Mouse (Mus musculus) midbrain, embryonic 10.5 days (tissue): Measurements from ENCODE around the gene Pex5l. TPM values are rescaled to one million over a fixed set of nuclear protein-coding genes. Genes with fewer than 3 reads are reported as not detected.

Source experiments
- DNase-seq: peaks from one replicate; pipeline ENCODE4 v3.0.0-alpha.2; 2017; ENCODE audit warnings: low spot score
- H3K27ac ChIP-seq: fragments of 300-500 bp; sonication (generic); replicated peaks from 2 replicates; pipeline ENCODE4 v1.5.1; 2016; ENCODE audit warnings: mild to moderate bottlenecking
- H3K27me3 ChIP-seq: fragments of 300-500 bp; sonication (generic); 2 replicates; pipeline ENCODE4 v1.6.1; 2016; ENCODE audit warnings: low read depth, mild to moderate bottlenecking; ENCODE audit not compliant: poor library complexity, severe bottlenecking
- H3K36me3 ChIP-seq: fragments of 300-500 bp; sonication (generic); 2 replicates; pipeline ENCODE4 v1.6.1; 2016; ENCODE audit warnings: mild to moderate bottlenecking, moderate library complexity
- H3K4me1 ChIP-seq: fragments of 300-500 bp; sonication (generic); 2 replicates; pipeline ENCODE4 v1.6.1; 2016
- H3K4me3 ChIP-seq: fragments of 300-500 bp; sonication (generic); 2 replicates; pipeline ENCODE4 v1.5.1; 2016; ENCODE audit warnings: mild to moderate bottlenecking, moderate library complexity
- H3K9me3 ChIP-seq: fragments of 300-500 bp; sonication (generic); replicated peaks from 2 replicates; pipeline ENCODE4 v1.6.1; 2016; ENCODE audit warnings: mild to moderate bottlenecking
- WGBS: fragments of 180-500 bp; shearing (Covaris S2); methylation state at CpG from one replicate; pipeline ENCODE4 v1.1.7; 2016; 5-methylcytosine and 5-hydroxymethylcytosine counted together
- polyA plus RNA-seq: library from polyadenylated mRNA; unstranded; fragments of >200 nt; fragmentation: Nextera tagmentation; extraction: Ambion mirVana; gene quantifications from 2 replicates; pipeline ENCODE4 v1.2.1, GENCODE M21; 2016

The Pex5l gene
- polyA plus RNA-seq, 1 experiment from 2014 or later, result 0.77 TPM

DNA sequence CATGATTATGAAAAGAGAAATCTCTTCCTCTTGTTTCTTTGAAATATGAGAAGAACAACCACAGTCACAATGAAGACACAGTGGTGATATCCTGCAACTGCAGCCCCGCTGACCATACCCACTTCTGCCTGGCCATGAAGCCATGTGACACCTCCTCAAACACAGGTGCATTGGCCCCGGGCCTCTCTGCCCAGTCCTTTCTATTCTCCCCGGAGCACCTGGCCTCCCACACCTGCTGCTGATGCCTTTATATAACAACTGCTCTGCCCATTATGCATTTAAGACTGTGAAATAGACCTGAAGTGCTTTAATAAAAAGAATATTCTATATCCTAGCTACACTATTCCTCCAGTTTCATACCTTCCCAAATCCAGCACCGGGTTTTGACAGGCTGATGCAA lies 54.8 kb downstream of the Pex5l start:
- Histone ChIP-seq H3K36me3 (no peaks in the 10 kb centered on the region), H3K4me3 (no peak overlapping the region), H3K27me3 (no peaks in the 10 kb centered on the region), H3K4me1 (peaks cover 28% of the 10 kb centered on the region), H3K9me3 (no peaks in the 10 kb centered on the region), H3K27ac (no peak overlapping the region)
- WGBS, result 81% methylated on average over 4 of the region's 4 CpGs
- no peak for DNase-seq

- DNase-seq, result no peak
- peak overlapping the region; percentile 63 for H3K27ac ChIP-seq
- H3K9me3 ChIP-seq, result no peaks in the 10 kb centered on the region
- 24% methylated on average over 8 of the region's 8 CpGs for WGBS
- no peaks in the 10 kb centered on the region for H3K27me3 ChIP-seq
- no peak overlapping the region for H3K4me3 ChIP-seq
- no peaks in the 10 kb centered on the region for H3K36me3 ChIP-seq
- H3K4me1 ChIP-seq, result peaks cover 15% of the 10 kb centered on the region
Measured at GRCm38 (mm10) chr3:33082806-33083338, 60.2 kb downstream of the Pex5l start.

DNA sequence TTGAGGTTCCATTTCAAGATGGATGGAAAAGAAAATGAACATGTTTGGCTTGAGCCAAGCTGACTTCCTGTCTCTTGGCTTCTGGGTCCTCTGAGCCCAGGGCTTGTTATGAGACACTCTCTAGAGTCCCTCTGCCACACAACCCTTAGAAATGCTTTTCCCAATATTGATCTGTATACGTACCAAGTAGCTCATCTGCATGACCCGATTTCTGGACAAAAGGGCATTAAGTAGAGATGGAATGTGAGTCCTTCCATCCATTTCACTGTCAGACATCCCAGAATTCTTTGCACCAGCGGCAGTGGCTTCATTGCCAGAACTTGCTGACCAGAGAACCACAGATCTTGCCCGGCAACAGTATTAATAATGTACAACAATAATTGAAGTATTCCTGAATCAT lies 61.3 kb downstream of the Pex5l start:
- DNase-seq, result no peak

DNA sequence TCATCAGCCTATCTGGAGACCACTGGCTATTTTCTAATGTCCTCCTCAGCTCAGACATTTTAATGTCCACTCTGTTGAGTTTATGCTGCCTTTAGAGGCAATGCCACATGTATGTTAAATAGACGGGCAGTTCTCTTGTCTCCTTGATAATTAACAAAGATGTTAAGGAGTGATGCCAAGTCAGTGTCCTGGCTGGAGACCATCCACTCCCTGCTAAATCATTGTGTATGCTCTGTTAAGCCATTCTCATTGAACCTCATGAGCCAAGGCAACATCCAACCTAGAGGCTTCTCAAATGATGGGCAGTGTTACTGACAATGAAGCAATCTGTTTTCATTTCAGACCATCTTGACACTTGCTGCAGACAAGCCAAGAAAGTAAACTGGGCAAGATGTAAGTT lies 63.4 kb downstream of the Pex5l start:
- Histone ChIP-seq H3K36me3 (no peaks in the 10 kb centered on the region), H3K4me1 (peaks cover 15% of the 10 kb centered on the region), H3K27me3 (no peaks in the 10 kb centered on the region), H3K4me3 (no peak overlapping the region), H3K9me3 (no peaks in the 10 kb centered on the region), H3K27ac (no peak overlapping the region)
- WGBS, result 93% methylated on average over 1 of the region's 1 CpGs
- DNase-seq, result no peak

More for the DNA sequence above, 61.3 kb downstream of the Pex5l start:
- H3K27me3 ChIP-seq, result no peaks in the 10 kb centered on the region
- no peaks in the 10 kb centered on the region for H3K36me3 ChIP-seq
- H3K4me1 ChIP-seq, result peaks cover 11% of the 10 kb centered on the region
- H3K9me3 ChIP-seq, result no peaks in the 10 kb centered on the region
- H3K4me3 ChIP-seq, result no peak overlapping the region
- 88% methylated on average over 4 of the region's 4 CpGs for WGBS
- no peak overlapping the region for H3K27ac ChIP-seq

GRCm38 (mm10) chr3:33079171-33079570 lies 63.9 kb downstream of the Pex5l start:
- H3K4me3 ChIP-seq, result no peak overlapping the region
- H3K27me3 ChIP-seq, result no peaks in the 10 kb centered on the region
- WGBS, result 91% methylated on average over 3 of the region's 3 CpGs
- peaks cover 20% of the 10 kb centered on the region for H3K4me1 ChIP-seq
- no peak overlapping the region for H3K27ac ChIP-seq
- H3K9me3 ChIP-seq, result no peaks in the 10 kb centered on the region
- H3K36me3 ChIP-seq, result no peaks in the 10 kb centered on the region
- no peak for DNase-seq

- Histone ChIP-seq H3K9me3 (no peaks in the 10 kb centered on the region), H3K27ac (no peak overlapping the region), H3K36me3 (no peaks in the 10 kb centered on the region), H3K4me3 (no peak overlapping the region), H3K4me1 (peaks cover 11% of the 10 kb centered on the region; the same call in 1 of the 2 replicates), H3K27me3 (no peaks in the 10 kb centered on the region)
- no peak for DNase-seq
- WGBS, result 80% methylated on average over 2 of the region's 2 CpGs
Measured at GRCm38 (mm10) chr3:33075696-33076095, 67.4 kb downstream of the Pex5l start.

DNA sequence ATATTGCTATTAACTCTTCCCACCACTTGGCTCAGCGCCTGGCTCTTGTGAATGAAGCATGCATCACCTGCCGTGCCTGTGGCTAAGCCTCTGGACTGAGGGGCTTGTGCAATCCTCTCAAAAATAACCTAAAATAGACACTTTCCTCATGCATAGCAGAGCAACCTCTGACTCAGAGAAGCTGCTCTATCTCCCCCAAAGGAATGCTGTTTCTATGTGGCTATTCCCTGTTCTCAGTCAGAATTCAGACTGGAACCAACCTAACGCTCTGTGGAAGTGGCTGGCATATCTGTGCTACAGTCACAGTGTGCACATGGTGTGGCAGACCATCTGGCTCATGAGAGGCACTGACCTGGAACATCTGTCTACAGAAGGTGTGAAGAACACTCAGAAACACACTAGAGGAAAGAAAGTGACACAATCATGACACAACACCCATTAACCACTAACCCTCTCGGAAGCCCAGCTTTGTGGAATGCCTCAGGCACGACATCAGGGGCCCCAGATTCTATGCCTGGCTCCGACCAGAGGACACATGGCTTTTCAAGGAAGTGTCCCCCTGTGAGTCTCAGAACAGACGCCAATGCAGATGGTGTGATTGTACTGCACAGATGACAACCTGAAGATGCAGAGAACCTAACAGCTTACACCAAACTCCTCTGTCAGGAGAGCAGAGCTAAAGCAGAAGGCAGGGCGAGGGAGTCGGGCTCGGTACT lies 68.6 kb downstream of the Pex5l start:
- Histone ChIP-seq H3K36me3 (no peaks in the 10 kb centered on the region), H3K27ac (no peak overlapping the region), H3K9me3 (no peaks in the 10 kb centered on the region), H3K27me3 (no peaks in the 10 kb centered on the region), H3K4me3 (no peak overlapping the region), H3K4me1 (peaks cover 11% of the 10 kb centered on the region; the same call in 1 of the 2 replicates)
- WGBS, result 80% methylated on average over 10 of the region's 10 CpGs
- DNase-seq, result no peak

DNA sequence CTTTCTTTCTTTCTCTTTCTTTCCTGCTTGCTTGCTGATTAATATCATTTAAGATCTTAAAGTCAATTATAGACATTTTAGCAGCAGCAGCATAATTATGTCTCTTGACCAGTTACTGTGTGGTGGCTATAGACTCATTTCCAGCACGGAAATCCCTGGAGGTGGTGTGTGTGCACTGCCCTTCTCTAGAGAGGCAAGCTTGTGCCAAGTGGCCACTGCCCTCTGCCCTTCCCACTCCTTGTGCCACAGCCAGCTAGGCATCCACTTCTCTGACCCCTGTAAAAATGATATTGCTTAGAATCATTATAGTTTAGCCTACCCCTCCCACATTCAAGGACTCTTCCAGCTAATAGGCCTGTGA lies 69.2 kb downstream of the Pex5l start:
- H3K27ac ChIP-seq, result no peak overlapping the region
- H3K9me3 ChIP-seq, result no peaks in the 10 kb centered on the region
- DNase-seq, result no peak
- 92% methylated on average over 1 of the region's 1 CpGs for WGBS
- H3K36me3 ChIP-seq, result no peaks in the 10 kb centered on the region
- H3K27me3 ChIP-seq, result no peaks in the 10 kb centered on the region
- H3K4me3 ChIP-seq, result no peak overlapping the region
- H3K4me1 ChIP-seq, result peaks cover 11% of the 10 kb centered on the region; the same call in 1 of the 2 replicates

GRCm38 (mm10) chr3:33070771-33071170 lies 72.3 kb downstream of the Pex5l start:
- H3K9me3 ChIP-seq, result no peaks in the 10 kb centered on the region
- no peaks in the 10 kb centered on the region for H3K27me3 ChIP-seq
- peaks cover 11% of the 10 kb centered on the region; the same call in 1 of the 2 replicates for H3K4me1 ChIP-seq
- no peak overlapping the region for H3K4me3 ChIP-seq
- DNase-seq, result no peak
- no peak overlapping the region for H3K27ac ChIP-seq
- H3K36me3 ChIP-seq, result no peaks in the 10 kb centered on the region
- 91% methylated on average over 6 of the region's 6 CpGs for WGBS

GRCm38 (mm10) chr3:33068146-33068545 lies 74.9 kb downstream of the Pex5l start:
- Histone ChIP-seq H3K4me3 (no peak overlapping the region), H3K27me3 (no peaks in the 10 kb centered on the region), H3K9me3 (no peaks in the 10 kb centered on the region), H3K4me1 (peaks cover 11% of the 10 kb centered on the region), H3K36me3 (no peaks in the 10 kb centered on the region), H3K27ac (no peak overlapping the region)
- 86% methylated on average over 5 of the region's 5 CpGs for WGBS
- DNase-seq, result no peak

DNA sequence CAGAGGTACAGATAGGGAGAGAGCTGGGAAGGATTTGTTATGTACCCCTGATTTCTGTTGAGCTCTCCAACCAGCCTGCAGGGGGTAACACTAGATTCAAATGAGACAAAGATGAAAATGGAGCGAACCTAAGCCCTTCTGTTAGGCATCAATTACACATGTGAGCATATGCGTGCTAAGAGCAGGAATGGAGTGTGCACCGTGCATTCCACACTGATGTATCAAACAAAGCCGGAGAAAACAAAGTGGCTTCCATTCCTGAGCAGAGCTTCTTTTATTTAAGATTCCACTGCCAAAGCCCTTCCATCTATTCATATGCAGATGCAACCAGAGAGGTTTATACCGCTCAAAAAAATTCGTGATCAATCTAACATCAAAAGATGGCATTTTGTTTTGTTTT lies 79.5 kb downstream of the Pex5l start:
- Histone ChIP-seq H3K4me1 (peaks cover 21% of the 10 kb centered on the region), H3K9me3 (no peaks in the 10 kb centered on the region), H3K27me3 (no peaks in the 10 kb centered on the region), H3K27ac (peak overlapping the region; percentile 70), H3K4me3 (0 out of 2 replicates have a peak overlapping the region, but pooled peaks have one; percentile 7), H3K36me3 (no peaks in the 10 kb centered on the region)
- DNase-seq, result no peak
- 32% methylated on average over 6 of the region's 6 CpGs for WGBS

DNA sequence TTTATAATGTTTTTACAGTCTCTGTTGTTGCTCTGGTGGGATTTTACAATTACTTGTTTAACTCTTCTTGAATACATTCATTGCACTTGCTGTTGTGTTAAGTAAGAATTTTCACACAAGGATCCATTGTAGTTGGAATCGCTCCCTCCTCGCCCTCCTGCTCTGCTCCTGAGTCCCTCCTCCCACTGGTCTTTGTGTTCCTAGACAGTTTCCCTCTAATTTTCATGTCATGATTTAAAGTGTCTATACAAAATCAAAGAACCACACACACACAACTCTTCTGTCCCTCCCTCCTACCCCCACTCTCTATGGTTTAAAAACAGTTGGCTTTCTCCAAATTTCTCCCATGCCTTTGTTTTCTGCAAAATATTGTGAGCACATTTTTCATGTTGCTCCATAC lies 81.6 kb downstream of the Pex5l start:
- Histone ChIP-seq H3K36me3 (no peaks in the 10 kb centered on the region), H3K27ac (no peak overlapping the region), H3K27me3 (no peaks in the 10 kb centered on the region), H3K4me3 (no peak overlapping the region), H3K4me1 (peaks cover 21% of the 10 kb centered on the region), H3K9me3 (no peaks in the 10 kb centered on the region)
- DNase-seq, result no peak
- WGBS, result 79% methylated on average over 2 of the region's 2 CpGs

- Histone ChIP-seq H3K27me3 (no peaks in the 10 kb centered on the region), H3K4me1 (peaks cover 21% of the 10 kb centered on the region)
- WGBS, result 93% methylated on average over 4 of the region's 4 CpGs
Measured at GRCm38 (mm10) chr3:33061016-33061415, 82.0 kb downstream of the Pex5l start.

More at GRCm38 (mm10) chr3:33061016-33061415, 82.0 kb downstream of the Pex5l start:
- no peak overlapping the region for H3K4me3 ChIP-seq
- H3K36me3 ChIP-seq, result no peaks in the 10 kb centered on the region
- no peaks in the 10 kb centered on the region for H3K9me3 ChIP-seq
- no peak overlapping the region for H3K27ac ChIP-seq
- no peak for DNase-seq
